Mouse (Mus musculus): ENCODE results near the gene Pde4dip. TPM values are rescaled to one million over a fixed set of nuclear protein-coding genes. Genes with fewer than 3 reads are reported as not detected.

Gene Pde4dip
- polyA plus RNA-seq, 1 experiment from 2014 or later, result 67.6 TPM

GRCm38 (mm10) chr3:97811158-97811557 lies 77.3 kb downstream of the Pde4dip start:
- WGBS, result 19% methylated on average over 6 of the region's 6 CpGs
- Histone ChIP-seq H3K27ac (replicated peaks) (peak overlapping the region; percentile 3), H3K36me3 (no peaks in the 10 kb centered on the region), H3K9ac (replicated peaks) (no peak overlapping the region), H3K9me3 (no peaks in the 10 kb centered on the region), H3K4me2 (replicated peaks) (no peak overlapping the region), H3K27me3 (no peaks in the 10 kb centered on the region), H3K4me1 (peaks cover 10% of the 10 kb centered on the region; the same call in 1 of the 2 replicates), H3K4me3 (no peak overlapping the region)
- ATAC-seq (replicated peaks), result peak; percentile 54; the same call in 1 of the 2 replicates

GRCm38 (mm10) chr3:97810334-97810733 lies 78.2 kb downstream of the Pde4dip start:
- Histone ChIP-seq H3K9me3 (no peaks in the 10 kb centered on the region), H3K4me2 (replicated peaks) (no peak overlapping the region), H3K4me3 (no peak overlapping the region), H3K36me3 (no peaks in the 10 kb centered on the region), H3K9ac (replicated peaks) (no peak overlapping the region), H3K27ac (replicated peaks) (no peak overlapping the region), H3K27me3 (no peaks in the 10 kb centered on the region), H3K4me1 (peaks cover 10% of the 10 kb centered on the region; the same call in 1 of the 2 replicates)
- ATAC-seq (replicated peaks), result no peak
- 94% methylated on average over 2 of the region's 2 CpGs for WGBS

DNA sequence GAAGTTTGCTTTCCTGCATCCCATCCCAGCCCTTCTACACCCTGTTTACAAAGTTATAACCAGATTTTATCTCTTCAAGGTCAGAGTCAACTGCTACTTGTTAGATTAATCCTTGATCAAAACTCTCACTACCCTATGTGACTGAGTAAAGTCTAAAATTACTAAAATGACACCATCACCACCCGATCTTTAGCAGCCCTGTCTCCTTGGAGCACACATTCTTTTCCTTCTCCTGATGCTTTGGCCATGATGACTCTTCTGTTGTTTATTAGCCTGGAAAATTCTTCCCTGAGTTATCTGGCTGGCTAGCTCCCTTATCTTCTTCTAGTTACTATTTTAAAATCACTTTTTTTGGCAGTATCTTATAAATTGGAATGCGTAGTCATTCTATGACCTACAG lies 82.9 kb downstream of the Pde4dip start:
- WGBS, result 93% methylated on average over 2 of the region's 2 CpGs
- ATAC-seq (replicated peaks), result no peak
- Histone ChIP-seq H3K36me3 (no peaks in the 10 kb centered on the region), H3K27me3 (no peaks in the 10 kb centered on the region), H3K9me3 (no peaks in the 10 kb centered on the region), H3K27ac (replicated peaks) (no peak overlapping the region), H3K4me3 (no peak overlapping the region), H3K4me1 (no peaks in the 10 kb centered on the region), H3K9ac (replicated peaks) (no peak overlapping the region), H3K4me2 (replicated peaks) (no peak overlapping the region)

DNA sequence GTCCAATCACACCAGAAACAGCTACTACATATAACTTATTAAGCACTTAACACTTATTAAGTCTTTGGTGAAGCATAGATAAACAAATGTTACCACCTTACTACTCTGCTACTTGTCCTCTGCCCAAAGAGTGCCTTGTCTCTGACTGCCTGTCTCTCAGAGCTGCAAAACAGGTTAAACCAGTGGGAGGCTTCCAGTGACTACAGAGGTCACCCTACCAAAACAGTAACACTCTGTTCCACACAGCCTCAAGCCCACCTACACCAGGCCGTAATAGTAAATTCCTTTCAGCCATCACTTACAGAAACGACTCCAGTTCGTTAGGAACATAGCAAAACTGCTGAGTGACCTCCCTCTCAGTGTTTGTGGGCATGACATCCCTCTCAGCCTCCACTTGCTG lies 84.8 kb downstream of the Pde4dip start:
- 58% methylated on average over 3 of the region's 3 CpGs for WGBS
- H3K4me3 ChIP-seq, result no peak overlapping the region

GRCm38 (mm10) chr3:97802927-97803326 lies 85.6 kb downstream of the Pde4dip start:
- H3K36me3 ChIP-seq, result no peaks in the 10 kb centered on the region
- ATAC-seq (replicated peaks), result no peak

More for the DNA sequence above, 84.8 kb downstream of the Pde4dip start:
- Histone ChIP-seq H3K27ac (replicated peaks) (no peak overlapping the region), H3K4me2 (replicated peaks) (no peak overlapping the region), H3K9ac (replicated peaks) (no peak overlapping the region), H3K27me3 (no peaks in the 10 kb centered on the region), H3K4me1 (no peaks in the 10 kb centered on the region), H3K36me3 (no peaks in the 10 kb centered on the region), H3K9me3 (no peaks in the 10 kb centered on the region)
- no peak for ATAC-seq (replicated peaks)

GRCm38 (mm10) chr3:97802297-97802696 lies 86.2 kb downstream of the Pde4dip start:
- H3K27ac ChIP-seq (replicated peaks), result no peak overlapping the region
- H3K9me3 ChIP-seq, result no peaks in the 10 kb centered on the region
- no peak for ATAC-seq (replicated peaks)
- no peak overlapping the region for H3K4me3 ChIP-seq
- H3K36me3 ChIP-seq, result no peaks in the 10 kb centered on the region
- no peak overlapping the region for H3K4me2 ChIP-seq (replicated peaks)
- H3K9ac ChIP-seq (replicated peaks), result no peak overlapping the region
- H3K4me1 ChIP-seq, result no peaks in the 10 kb centered on the region
- WGBS, result 84% methylated on average over 5 of the region's 5 CpGs
- H3K27me3 ChIP-seq, result no peaks in the 10 kb centered on the region

More at GRCm38 (mm10) chr3:97802927-97803326, 85.6 kb downstream of the Pde4dip start:
- H3K4me1 ChIP-seq, result no peaks in the 10 kb centered on the region
- H3K9me3 ChIP-seq, result no peaks in the 10 kb centered on the region
- H3K4me2 ChIP-seq (replicated peaks), result no peak overlapping the region
- H3K9ac ChIP-seq (replicated peaks), result no peak overlapping the region
- no peak overlapping the region for H3K27ac ChIP-seq (replicated peaks)
- 94% methylated on average over 2 of the region's 2 CpGs for WGBS
- no peak overlapping the region for H3K4me3 ChIP-seq
- no peaks in the 10 kb centered on the region for H3K27me3 ChIP-seq

DNA sequence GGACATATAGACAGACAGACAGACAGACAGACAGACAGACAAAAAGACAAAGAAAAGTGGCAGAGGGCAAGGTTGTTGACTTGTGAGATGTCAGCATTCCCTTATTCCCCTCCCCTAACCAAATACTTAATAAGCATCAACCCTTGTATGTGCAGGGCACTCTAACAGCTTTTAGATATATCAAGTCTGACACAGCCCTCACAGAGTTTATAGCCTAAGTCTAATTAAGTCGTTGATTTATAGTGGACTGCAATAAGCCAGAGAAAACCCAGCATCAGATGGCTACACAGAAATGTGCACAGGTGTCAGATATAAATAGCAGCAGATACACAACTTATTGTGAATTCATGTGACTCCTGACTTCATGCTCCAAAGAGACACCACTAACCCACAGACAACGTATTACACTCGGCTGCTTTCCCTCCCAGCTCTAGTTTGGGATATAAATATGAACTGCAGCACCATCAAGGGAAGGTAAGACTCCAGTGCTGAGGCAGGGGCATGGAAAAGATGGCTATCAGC lies 87.3 kb downstream of the Pde4dip start:
- WGBS, result 85% methylated on average over 3 of the region's 3 CpGs
- Histone ChIP-seq H3K36me3 (no peaks in the 10 kb centered on the region), H3K4me2 (replicated peaks) (no peak overlapping the region), H3K27me3 (no peaks in the 10 kb centered on the region), H3K4me3 (no peak overlapping the region), H3K9me3 (no peaks in the 10 kb centered on the region), H3K27ac (replicated peaks) (no peak overlapping the region), H3K9ac (replicated peaks) (no peak overlapping the region), H3K4me1 (no peaks in the 10 kb centered on the region)
- ATAC-seq (replicated peaks), result no peak

GRCm38 (mm10) chr3:97800657-97801056 lies 87.8 kb downstream of the Pde4dip start:
- H3K4me1 ChIP-seq, result no peaks in the 10 kb centered on the region
- no peak overlapping the region for H3K27ac ChIP-seq (replicated peaks)
- no peak overlapping the region for H3K9ac ChIP-seq (replicated peaks)
- no peaks in the 10 kb centered on the region for H3K36me3 ChIP-seq
- 87% methylated on average over 5 of the region's 5 CpGs for WGBS
- H3K9me3 ChIP-seq, result no peaks in the 10 kb centered on the region
- ATAC-seq (replicated peaks), result no peak
- H3K4me3 ChIP-seq, result no peak overlapping the region
- H3K27me3 ChIP-seq, result no peaks in the 10 kb centered on the region
- no peak overlapping the region for H3K4me2 ChIP-seq (replicated peaks)

DNA sequence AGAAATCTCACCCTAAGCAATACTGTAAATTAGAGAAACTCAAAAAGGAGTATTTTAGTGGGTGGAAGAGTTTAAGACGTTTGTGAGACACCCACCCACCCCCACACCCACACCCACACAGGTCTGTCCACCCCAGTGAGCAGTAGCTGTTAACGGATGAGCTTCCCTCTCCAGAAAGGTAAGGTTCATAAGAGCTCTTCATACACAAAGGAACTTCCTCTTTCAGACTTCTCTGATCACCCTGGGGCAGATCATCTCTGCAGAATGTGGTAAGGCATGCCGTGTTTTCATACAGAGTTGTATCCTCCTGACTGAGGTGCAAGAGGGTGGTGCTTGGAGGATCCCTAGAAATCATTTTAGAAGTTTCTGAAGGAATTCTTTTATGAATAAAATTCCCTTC lies 88.5 kb downstream of the Pde4dip start:
- no peaks in the 10 kb centered on the region for H3K36me3 ChIP-seq
- H3K4me3 ChIP-seq, result no peak overlapping the region
- no peak overlapping the region for H3K4me2 ChIP-seq (replicated peaks)
- H3K4me1 ChIP-seq, result no peaks in the 10 kb centered on the region
- H3K27ac ChIP-seq (replicated peaks), result no peak overlapping the region
- no peaks in the 10 kb centered on the region for H3K9me3 ChIP-seq
- 80% methylated on average over 3 of the region's 3 CpGs for WGBS
- no peaks in the 10 kb centered on the region for H3K27me3 ChIP-seq
- no peak for ATAC-seq (replicated peaks)
- no peak overlapping the region for H3K9ac ChIP-seq (replicated peaks)

GRCm38 (mm10) chr3:97799267-97799666 lies 89.2 kb downstream of the Pde4dip start:
- Histone ChIP-seq H3K4me1 (no peaks in the 10 kb centered on the region), H3K9me3 (no peaks in the 10 kb centered on the region), H3K4me3 (no peak overlapping the region), H3K9ac (replicated peaks) (no peak overlapping the region), H3K27ac (replicated peaks) (no peak overlapping the region), H3K4me2 (replicated peaks) (no peak overlapping the region), H3K27me3 (no peaks in the 10 kb centered on the region), H3K36me3 (no peaks in the 10 kb centered on the region)
- WGBS, result 62% methylated on average over 3 of the region's 3 CpGs
- ATAC-seq (replicated peaks), result no peak

DNA sequence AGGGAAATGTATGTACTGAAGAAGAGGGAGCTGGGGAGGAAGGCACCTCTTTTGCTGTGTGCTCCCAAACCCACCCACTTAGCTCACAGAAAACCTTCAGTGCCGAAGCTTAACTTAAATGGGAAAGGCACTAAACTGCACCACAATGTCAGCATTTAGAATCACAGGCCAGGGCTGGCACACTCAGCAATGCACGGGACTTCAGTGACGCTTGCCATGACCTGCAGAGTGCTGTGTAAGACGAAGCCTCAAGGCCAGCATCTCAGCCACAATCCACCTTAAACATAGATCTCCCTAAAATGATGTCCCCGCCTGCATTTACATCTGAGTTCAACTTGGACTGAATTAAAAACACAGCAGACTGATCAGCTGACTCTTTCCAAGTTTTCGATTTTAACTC lies 91.1 kb downstream of the Pde4dip start:
- ATAC-seq (replicated peaks), result no peak
- Histone ChIP-seq H3K27me3 (no peaks in the 10 kb centered on the region), H3K9me3 (no peaks in the 10 kb centered on the region), H3K4me2 (replicated peaks) (no peak overlapping the region), H3K36me3 (no peaks in the 10 kb centered on the region; the same call in 1 of the 2 replicates), H3K27ac (replicated peaks) (no peak overlapping the region), H3K4me1 (no peaks in the 10 kb centered on the region), H3K9ac (replicated peaks) (no peak overlapping the region), H3K4me3 (no peak overlapping the region)
- WGBS, result 78% methylated on average over 6 of the region's 6 CpGs

DNA sequence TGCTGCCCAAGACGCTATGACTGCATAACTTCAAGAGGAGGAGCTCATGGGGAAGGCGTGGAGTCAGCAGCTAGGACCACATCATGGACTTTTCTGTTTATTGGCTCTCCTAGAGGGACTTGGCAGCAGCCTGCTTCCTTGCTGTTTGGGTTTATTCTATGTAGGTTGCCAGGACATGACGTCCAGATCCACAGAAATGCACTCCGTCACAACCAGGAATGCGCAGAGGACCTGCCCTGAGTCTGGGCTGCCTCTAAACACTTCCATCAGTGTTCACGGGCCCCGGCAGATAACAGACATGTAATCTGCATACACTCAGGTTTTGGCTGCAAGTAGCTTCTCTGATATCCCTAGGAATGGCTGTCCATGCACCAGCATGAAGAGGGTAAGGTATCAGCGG lies 94.5 kb downstream of the Pde4dip start:
- Histone ChIP-seq H3K4me1 (no peaks in the 10 kb centered on the region), H3K4me2 (replicated peaks) (no peak overlapping the region), H3K27ac (replicated peaks) (no peak overlapping the region), H3K9ac (replicated peaks) (no peak overlapping the region), H3K4me3 (no peak overlapping the region), H3K27me3 (no peaks in the 10 kb centered on the region), H3K9me3 (no peaks in the 10 kb centered on the region), H3K36me3 (peaks cover 2% of the 10 kb centered on the region; the same call in 1 of the 2 replicates)
- 88% methylated on average over 8 of the region's 8 CpGs for WGBS
- ATAC-seq (replicated peaks), result no peak

- Histone ChIP-seq H3K9ac (replicated peaks) (no peak overlapping the region), H3K27ac (replicated peaks) (no peak overlapping the region), H3K4me3 (no peak overlapping the region), H3K27me3 (no peaks in the 10 kb centered on the region), H3K9me3 (no peaks in the 10 kb centered on the region), H3K4me1 (no peaks in the 10 kb centered on the region), H3K4me2 (replicated peaks) (no peak overlapping the region), H3K36me3 (peaks cover 2% of the 10 kb centered on the region; the same call in 1 of the 2 replicates)
- no peak for ATAC-seq (replicated peaks)
- WGBS, result 70% methylated on average over 1 of the region's 1 CpGs
Measured at GRCm38 (mm10) chr3:97790150-97790549, 98.4 kb downstream of the Pde4dip start.
